Mouse (Mus musculus): ENCODE results near the gene Ptges.

GRCm38 (mm10) chr2:30875621-30876432 is 53.8 kb downstream of the Ptges start:
- TF ChIP-seq CTCF (conservative IDR thresholded peaks at IDR 0.05; ENCODE audit: low read length) (no peak), POU5F1 (IDR thresholded peaks at IDR 0.05; ENCODE audit: borderline replicate concordance, low read length) (no peak), NANOG (IDR thresholded peaks at IDR 0.05; ENCODE audit: borderline replicate concordance, low read length) (no peak)
